Mouse (Mus musculus): Measurements from ENCODE around the gene Ubap2l.

DNA sequence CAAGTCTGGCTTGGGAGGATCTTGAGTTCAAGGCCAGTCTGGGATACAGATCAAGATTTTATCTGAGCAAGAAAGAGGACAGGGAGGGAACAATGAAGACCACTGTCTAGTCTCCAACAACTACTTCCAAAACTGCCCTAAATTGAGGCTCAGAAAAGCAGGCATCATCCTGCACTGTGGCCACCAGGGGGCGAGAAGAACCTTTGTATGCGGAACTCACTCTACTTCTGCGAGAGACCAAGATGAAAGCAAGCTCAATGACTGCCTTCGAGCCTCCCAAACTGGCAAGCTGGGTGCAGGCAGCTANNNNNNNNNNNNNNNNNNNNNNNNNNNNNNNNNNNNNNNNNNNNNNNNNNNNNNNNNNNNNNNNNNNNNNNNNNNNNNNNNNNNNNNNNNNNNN lies 99.0 kb downstream of the Ubap2l start:
- TF ChIP-seq CTCF (IDR thresholded peaks at IDR 0.05; ENCODE audit: control insufficient read depth, insufficient read depth, low read length) = peak; percentile 94
- no peak for TF ChIP-seq POLR2A (IDR thresholded peaks at IDR 0.05; ENCODE audit: borderline replicate concordance, control insufficient read depth, low read depth, low read length)
